In the genomic region with DNA sequence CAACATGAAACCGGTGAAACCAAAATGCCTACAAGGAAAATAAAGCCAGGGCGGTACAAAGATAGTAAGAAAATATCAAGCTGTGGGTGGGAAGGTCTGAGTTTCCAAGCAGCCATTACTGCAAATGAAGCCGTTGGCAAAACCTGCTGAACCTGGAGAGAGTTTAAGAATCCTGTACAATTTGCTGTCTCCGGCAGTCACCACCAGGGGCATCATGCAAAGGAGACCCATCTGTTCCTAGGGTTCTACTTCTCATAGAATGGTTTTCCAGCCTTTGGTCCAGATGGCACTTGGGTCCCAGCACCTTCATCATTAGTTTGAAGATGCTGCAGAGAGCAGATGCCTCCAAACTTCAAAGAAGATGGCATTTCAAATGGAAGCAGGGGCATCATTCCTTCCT, we compare ENCODE assay signal across 10 mouse cellular contexts.
DNase-seq lines count a peak whose midpoint lies in the region; ATAC-seq and TF ChIP-seq lines count a peak whose summit lies in the region.
"Had no signal": no experiment of that assay in that cellular context is flagged by ENCODE, and none has a peak within 500 bp of the region (broad histone marks: within the 10 kb centered on the region; RNA-seq: fewer than 3 reads in every experiment).

No protein-coding gene starts in this region.

- peak; percentile 26 for TF ChIP-seq RAD21 in CH12.LX (IDR thresholded peaks at IDR 0.05; ENCODE audit: low read depth, low read length)

- H3K27ac ChIP-seq in CH12.LX (ENCODE audit: insufficient read depth, low read depth): no peak overlapping the region
- no peak overlapping the region for H3K27ac ChIP-seq in intestine, embryonic 16.5 days (ENCODE audit: low read length)
- H3K27ac ChIP-seq: neural tube, embryonic 15.5 days had no signal

- H3K4me3 ChIP-seq in CH12.LX (replicated peaks in 1 of 3; ENCODE audit: low read depth in 2 of 3, low read length in 2 of 3, poor library complexity in 1 of 3): no peak overlapping the region
- no peak overlapping the region for H3K4me3 ChIP-seq in intestine, embryonic 16.5 days (ENCODE audit: low read length)
- H3K4me3 ChIP-seq: megakaryocyte, embryonic 14.5 days; neural tube, embryonic 15.5 days had no signal

- in situ Hi-C loops in CH12.LX (cut with MboI; ENCODE audit: low pct_ligation_motif_present, low pct_unique_long_range_greater_than_20kb, low sequenced_read_pairs): no loop called here

- TF ChIP-seq CTCF in CH12.LX (conservative IDR thresholded peaks at IDR 0.05 in 1 of 2, IDR thresholded peaks at IDR 0.05 in 1 of 2; ENCODE audit: low read depth in 2 of 2, low read length in 2 of 2): peak; percentile 38 to 53; a peak in 3 of 4 replicates

- ATAC-seq in intestine, embryonic 16.5 days: no peak

- H3K36me3 ChIP-seq in CH12.LX (replicated peaks in 1 of 2; ENCODE audit: control insufficient read depth in 1 of 2, insufficient read depth in 1 of 2, low read length in 1 of 2): no peaks in the 10 kb centered on the region
- no peaks in the 10 kb centered on the region for H3K36me3 ChIP-seq in intestine, embryonic 16.5 days (ENCODE audit: control insufficient read depth, insufficient read depth, low read length)
- H3K36me3 ChIP-seq: neural tube, embryonic 15.5 days had no signal

- no peak overlapping the region for H3K4me2 ChIP-seq in CH12.LX (ENCODE audit: insufficient read depth, low read depth, poor library complexity, severe bottlenecking)
- no peak overlapping the region for H3K4me2 ChIP-seq in intestine, embryonic 16.5 days (ENCODE audit: low read depth, low read length)
- H3K4me2 ChIP-seq: neural tube, embryonic 15.5 days had no signal

- no peak for TF ChIP-seq POLR2A in CH12.LX (IDR thresholded peaks at IDR 0.05; ENCODE audit: low read depth, low read length)

- peaks cover 0 to 9% of the 10 kb centered on the region in 2 experiments; a peak in 2 of 4 replicates for H3K4me1 ChIP-seq in CH12.LX (ENCODE audit: control insufficient read depth in 1 of 2, insufficient read depth in 2 of 2)
- H3K4me1 ChIP-seq in intestine, embryonic 16.5 days (ENCODE audit: control insufficient read depth, insufficient read depth, low read length): no peaks in the 10 kb centered on the region
- H3K4me1 ChIP-seq: megakaryocyte, embryonic 14.5 days; neural tube, embryonic 15.5 days had no signal

- no peak overlapping the region for H3K9ac ChIP-seq in CH12.LX (ENCODE audit: insufficient read depth, low read depth)
- H3K9ac ChIP-seq in intestine, embryonic 16.5 days (ENCODE audit: low read depth, low read length): no peak overlapping the region
- H3K9ac ChIP-seq: neural tube, embryonic 15.5 days had no signal

- dilution Hi-C loops in CH12.LX (cut with MboI; ENCODE audit: extremely low pct_ligation_motif_present, extremely low pct_unique_long_range_greater_than_20kb, low sequenced_read_pairs): no loop called here

- no peak for TF ChIP-seq EP300 in CH12.LX (IDR thresholded peaks at IDR 0.05; ENCODE audit: low read length)

- WGBS in intestine, embryonic 16.5 days: 48% methylated on average over 4 of the region's 4 CpGs

- H3K9me3 ChIP-seq in CH12.LX (replicated peaks; ENCODE audit: low read length): no peaks in the 10 kb centered on the region
- no peaks in the 10 kb centered on the region for H3K9me3 ChIP-seq in intestine, embryonic 16.5 days (ENCODE audit: control insufficient read depth, low read length)
- H3K9me3 ChIP-seq: neural tube, embryonic 15.5 days had no signal

- H3K79me2 ChIP-seq in CH12.LX (replicated peaks; ENCODE audit: control insufficient read depth, extremely low read depth, insufficient read depth, poor library complexity, severe bottlenecking): no peaks in the 10 kb centered on the region

- peak; percentile 5 for DNase-seq in kidney, adult 9 months
- no peak for DNase-seq in kidney, adult 8-10 months
- DNase-seq in 3T3-L1 (ENCODE audit: low read depth, low spot score): peak; percentile 19
- DNase-seq in CH12.LX (ENCODE audit: extremely low read depth): peak; percentile 24
- peak; percentile 7 for DNase-seq in induced T-regulatory cell, adult 2 months (ENCODE audit: low read depth)
- no peak for DNase-seq in neural tube, embryonic 10.5 days (ENCODE audit: extremely low spot score, low spot score)
- DNase-seq in testis, postnatal 10 days (ENCODE audit: low spot score): no peak

- no peaks in the 10 kb centered on the region for H3K27me3 ChIP-seq in CH12.LX (replicated peaks)
- H3K27me3 ChIP-seq in intestine, embryonic 16.5 days (replicated peaks; ENCODE audit: control insufficient read depth, insufficient read depth, low read length): no peaks in the 10 kb centered on the region
- H3K27me3 ChIP-seq: neural tube, embryonic 15.5 days had no signal

TF ChIP-seq in CH12.LX, 34 proteins besides CTCF, POLR2A, EP300 and RAD21:
- no peak for TF ChIP-seq KAT2A (IDR thresholded peaks at IDR 0.05; ENCODE audit: insufficient replicate concordance, low read length)
- TF ChIP-seq SMC3 (IDR thresholded peaks at IDR 0.05; ENCODE audit: low read depth, low read length): peak; percentile 23; the same call in 1 of the 2 replicates

Comparison
In these comparisons a context has a peak if more than half of its experiments do, and no peak if none do; other contexts are left out.
1. DNase-seq: peak in kidney, adult 9 months (single experiment), 3T3-L1 (single experiment), CH12.LX (single experiment) and induced T-regulatory cell, adult 2 months (single experiment); none in kidney, adult 8-10 months (0 of 2), neural tube, embryonic 10.5 days (single experiment) and testis, postnatal 10 days (single experiment).